Mouse (Mus musculus) stomach, embryonic 15.5 days (tissue): ENCODE measurements around the gene Eme2. TPM values are rescaled to one million over a fixed set of nuclear protein-coding genes. Genes with fewer than 3 reads are reported as not detected.
A peak's percentile ranks its signal among the peaks of the same experiment; 100 is the strongest.
"Not testable (repeated sequence)": the region's sequence is repeated elsewhere in the genome, so short reads cannot be mapped to it uniquely, and the experiment has no call there.

Experiments
- ATAC-seq: fragments of 200-750 bp; cut with Nextera tagmentation; 2 replicates; pipeline ENCODE4 v1.8.0; 2017; ENCODE audit warnings: low read depth, moderate number of reproducible peaks, moderate TSS enrichment; ENCODE audit not compliant: insufficient read depth, low FRiP score
- H3K27ac ChIP-seq: fragments of 300-500 bp; sonication (generic); 2 replicates; pipeline ENCODE4 v1.5.1; 2015; ENCODE audit warnings: mild to moderate bottlenecking, inconsistent platforms
- H3K27me3 ChIP-seq: fragments of 300-500 bp; sonication (generic); replicated peaks from 2 replicates; pipeline ENCODE4 v1.6.1; 2015; ENCODE audit warnings: inconsistent platforms
- H3K36me3 ChIP-seq: fragments of 300-500 bp; sonication (generic); 2 replicates; pipeline ENCODE4 v1.6.1; 2015; ENCODE audit warnings: inconsistent platforms
- H3K4me1 ChIP-seq: fragments of 300-500 bp; sonication (generic); 2 replicates; pipeline ENCODE4 v1.6.1; 2015; ENCODE audit warnings: inconsistent platforms
- H3K4me2 ChIP-seq: fragments of 300-500 bp; sonication (generic); 2 replicates; pipeline ENCODE4 v1.6.1; 2015; ENCODE audit warnings: mild to moderate bottlenecking, inconsistent platforms
- H3K4me3 ChIP-seq: fragments of 300-500 bp; sonication (generic); replicated peaks from 2 replicates; pipeline ENCODE4 v1.5.1; 2015; ENCODE audit warnings: inconsistent platforms
- H3K9ac ChIP-seq: fragments of 300-500 bp; sonication (generic); 2 replicates; pipeline ENCODE4 v1.6.1; 2015; ENCODE audit warnings: inconsistent platforms
- H3K9me3 ChIP-seq: fragments of 300-500 bp; sonication (generic); 2 replicates; pipeline ENCODE4 v1.6.1; 2016; ENCODE audit warnings: inconsistent platforms
- WGBS: fragments of 180-500 bp; shearing (Covaris S2); methylation state at CpG from one replicate; pipeline ENCODE4 v1.1.7; 2015; 5-methylcytosine and 5-hydroxymethylcytosine counted together
- polyA plus RNA-seq: library from polyadenylated mRNA; unstranded; fragments of >200 nt; fragmentation: Nextera tagmentation; extraction: Ambion mirVana; gene quantifications from 2 replicates; pipeline ENCODE4 v1.2.1, GENCODE M21; 2015

Gene Eme2
- polyA plus RNA-seq, result 26.3 and 29.3 TPM in 2 replicates

GRCm38 (mm10) chr17:24894995-24895547 lies at the start of gene Eme2, which contains the start of gene Mrps34:
TSS of gene Eme2 (minus strand) at chr17:24895087.
TSS of gene Mrps34 (plus strand) at chr17:24895116.
- Histone ChIP-seq H3K9ac (peak within 1 kb of the TSS; percentile 75), H3K36me3 (peaks cover 48% of the 10 kb centered on the region), H3K4me1 (peaks cover 27% of the 10 kb centered on the region), H3K4me3 (peak within 1 kb of the TSS; percentile 84), H3K9me3 (no peaks in the 10 kb centered on the region), H3K27ac (peak within 1 kb of the TSS; percentile 85), H3K4me2 (peak within 1 kb of the TSS; percentile 86), H3K27me3 (no peaks in the 10 kb centered on the region)
- ATAC-seq, result peak; percentile 28; the same call in 1 of the 2 replicates
- WGBS, result under 1% methylated on average over 62 of the region's 62 CpGs

DNA sequence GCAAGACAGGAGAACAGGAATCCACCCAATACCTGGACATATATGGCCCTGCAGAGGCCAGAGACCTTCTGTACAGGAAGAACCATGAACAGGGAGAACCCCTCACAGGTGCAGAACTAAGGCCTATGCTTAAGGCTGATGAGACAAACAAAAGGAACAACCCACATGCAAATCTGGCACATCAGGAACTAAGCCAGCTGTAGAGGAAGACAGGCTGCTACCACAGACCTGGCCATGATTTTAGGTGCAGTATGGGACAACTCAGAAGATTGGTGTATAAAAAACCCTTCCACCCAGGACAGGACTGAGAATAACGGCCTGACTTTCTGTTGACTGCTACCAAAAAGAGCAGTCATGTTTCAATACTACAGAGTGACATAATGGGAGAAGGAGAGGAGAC lies 48.7 kb upstream of the Eme2 start:
- ATAC-seq, H3K27me3 ChIP-seq, H3K4me3 ChIP-seq, H3K4me1 ChIP-seq, H3K27ac ChIP-seq, H3K4me2 ChIP-seq, H3K9me3 ChIP-seq, H3K9ac ChIP-seq: not testable (repeated sequence)
- 84% methylated on average over 1 of the region's 1 CpGs for WGBS
- H3K36me3 ChIP-seq, result peaks cover 28% of the 10 kb centered on the region

DNA sequence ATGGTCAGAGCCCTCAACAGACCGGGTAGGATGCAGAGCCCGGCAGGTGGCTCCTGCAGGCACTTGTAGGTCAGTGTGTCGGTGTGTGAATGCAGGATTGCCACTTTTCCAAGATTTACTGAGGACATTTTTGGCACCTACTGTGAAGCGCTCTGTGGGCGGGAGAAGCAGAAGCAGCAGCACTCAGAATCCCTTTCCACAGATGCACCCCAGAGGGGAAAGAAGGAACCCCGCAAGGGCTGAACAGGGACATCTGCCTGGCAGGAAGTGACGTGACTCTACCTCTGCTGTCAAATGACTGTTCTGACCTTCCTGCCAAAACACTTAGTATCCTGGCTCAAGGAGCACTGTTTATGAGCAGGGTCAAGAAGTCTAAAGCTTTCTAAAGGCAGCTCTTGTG lies 48.1 kb upstream of the Eme2 start:
- H3K27me3 ChIP-seq, result no peaks in the 10 kb centered on the region
- H3K4me3 ChIP-seq, result no peak overlapping the region
- 86% methylated on average over 7 of the region's 7 CpGs for WGBS
- H3K4me1 ChIP-seq, result no peaks in the 10 kb centered on the region
- H3K36me3 ChIP-seq, result peaks cover 22% of the 10 kb centered on the region
- H3K27ac ChIP-seq, result no peak overlapping the region
- no peaks in the 10 kb centered on the region for H3K9me3 ChIP-seq
- ATAC-seq, result no peak
- H3K4me2 ChIP-seq, result no peak overlapping the region
- H3K9ac ChIP-seq, result no peak overlapping the region

DNA sequence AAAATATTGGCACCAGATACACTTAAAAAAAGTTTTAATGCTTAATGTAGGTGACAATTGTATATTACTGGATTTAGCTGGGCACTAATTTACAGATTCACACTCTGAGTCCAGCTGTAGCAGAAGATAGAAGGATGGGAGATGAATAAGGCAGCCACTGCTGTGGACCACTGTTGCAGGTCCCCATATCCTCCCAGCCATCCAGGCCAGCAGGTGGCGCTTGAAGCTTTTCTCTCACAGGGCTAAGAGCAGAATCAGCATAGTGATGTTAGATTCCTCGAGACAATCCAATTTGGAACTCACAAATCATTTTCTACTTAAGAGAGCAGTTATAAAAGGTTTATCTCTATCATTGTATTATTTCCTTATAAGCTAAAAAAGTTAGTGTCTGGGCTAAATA lies 47.6 kb upstream of the Eme2 start:
- H3K9ac ChIP-seq, H3K27ac ChIP-seq, H3K27me3 ChIP-seq, H3K4me3 ChIP-seq, H3K4me1 ChIP-seq, H3K9me3 ChIP-seq, H3K4me2 ChIP-seq: not testable (repeated sequence)
- 9% methylated on average over 2 of the region's 2 CpGs for WGBS
- ATAC-seq, result 0 out of 2 replicates have a peak, but pooled peaks have one; percentile 65
- H3K36me3 ChIP-seq, result peaks cover 17% of the 10 kb centered on the region

GRCm38 (mm10) chr17:24937266-24937665 lies 42.4 kb upstream of the Eme2 start:
- Histone ChIP-seq H3K9me3 (no peaks in the 10 kb centered on the region), H3K4me1 (peaks cover 15% of the 10 kb centered on the region), H3K27ac (peak overlapping the region; percentile 79), H3K4me2 (peak overlapping the region; percentile 83), H3K9ac (peak overlapping the region; percentile 54; the same call in 1 of the 2 replicates), H3K27me3 (no peaks in the 10 kb centered on the region), H3K4me3 (peak overlapping the region; percentile 68), H3K36me3 (no peaks in the 10 kb centered on the region)
- 46% methylated on average over 6 of the region's 6 CpGs for WGBS
- no peak for ATAC-seq

DNA sequence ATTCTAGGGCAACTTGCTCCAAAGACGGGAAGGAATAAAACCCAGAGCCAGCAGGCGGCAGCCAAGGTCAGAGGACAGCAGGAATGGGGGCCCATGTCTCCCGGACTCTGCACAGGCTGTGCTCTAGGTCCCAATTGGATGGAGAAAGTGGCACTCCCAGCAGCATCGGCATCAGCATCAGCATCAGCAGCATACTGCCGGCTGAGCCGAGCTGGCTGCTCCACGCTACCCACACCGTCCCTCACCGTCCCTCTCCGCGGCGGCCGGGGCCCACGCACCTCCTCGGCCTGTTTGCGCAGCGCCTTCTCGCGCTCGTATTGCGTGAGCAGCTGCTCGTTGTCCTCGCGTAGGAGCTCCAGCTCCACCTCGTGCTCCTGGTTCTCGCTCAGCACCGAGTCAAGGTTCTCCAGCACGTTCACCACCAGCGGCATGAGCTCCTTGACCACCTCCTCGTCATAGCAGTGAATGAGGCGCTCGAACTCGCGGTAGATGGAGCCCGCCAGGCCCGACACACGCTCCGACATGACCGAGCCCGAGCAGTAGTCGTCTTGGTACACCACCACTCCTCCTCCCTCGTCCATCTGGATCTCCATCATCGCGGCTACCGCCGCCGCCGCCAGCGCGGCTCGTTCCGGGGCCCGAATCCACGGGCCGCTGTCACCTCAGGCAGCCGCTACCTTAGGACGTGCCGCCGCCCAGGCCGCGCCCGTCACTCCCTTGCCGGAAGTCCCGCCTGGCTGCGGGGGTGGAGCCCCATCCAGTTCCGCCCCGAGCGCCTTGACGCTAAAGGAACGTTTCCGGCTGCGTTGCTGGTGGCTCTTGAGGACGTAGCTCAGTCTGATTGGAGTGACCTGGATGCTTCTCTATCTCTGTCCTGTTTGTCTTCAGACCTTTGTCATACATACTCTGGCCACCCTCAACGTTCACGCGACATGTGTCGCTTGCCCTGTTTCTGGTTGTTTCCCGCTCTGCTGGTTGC lies 41.7 kb upstream of the Eme2 start, which contains the start of gene Mapk8ip3:
TSS of gene Mapk8ip3 (minus strand) at position 719 of the 979 bp plus-strand sequence.
- H3K4me3 ChIP-seq, result peak within 1 kb of the TSS; percentile 68
- WGBS, result under 1% methylated on average over 78 of the region's 78 CpGs
- peak; percentile 98 for ATAC-seq
- peak within 1 kb of the TSS; percentile 79 for H3K27ac ChIP-seq
- H3K4me1 ChIP-seq, result peaks cover 15% of the 10 kb centered on the region
- no peaks in the 10 kb centered on the region for H3K9me3 ChIP-seq
- no peaks in the 10 kb centered on the region for H3K27me3 ChIP-seq
- H3K9ac ChIP-seq, result peak within 1 kb of the TSS; percentile 54
- no peaks in the 10 kb centered on the region for H3K36me3 ChIP-seq
- peak within 1 kb of the TSS; percentile 83 for H3K4me2 ChIP-seq

- Histone ChIP-seq H3K36me3 (no peaks in the 10 kb centered on the region), H3K4me2 (peak overlapping the region; percentile 83), H3K27ac (no peak overlapping the region), H3K27me3 (no peaks in the 10 kb centered on the region), H3K9ac (peak overlapping the region; percentile 7; the same call in 1 of the 2 replicates), H3K4me1 (peaks cover 15% of the 10 kb centered on the region), H3K4me3 (peak overlapping the region; percentile 68), H3K9me3 (no peaks in the 10 kb centered on the region)
- ATAC-seq, result no peak
These were observed 40.8 kb upstream of the Eme2 start for GRCm38 (mm10) chr17:24935666-24936065.

DNA sequence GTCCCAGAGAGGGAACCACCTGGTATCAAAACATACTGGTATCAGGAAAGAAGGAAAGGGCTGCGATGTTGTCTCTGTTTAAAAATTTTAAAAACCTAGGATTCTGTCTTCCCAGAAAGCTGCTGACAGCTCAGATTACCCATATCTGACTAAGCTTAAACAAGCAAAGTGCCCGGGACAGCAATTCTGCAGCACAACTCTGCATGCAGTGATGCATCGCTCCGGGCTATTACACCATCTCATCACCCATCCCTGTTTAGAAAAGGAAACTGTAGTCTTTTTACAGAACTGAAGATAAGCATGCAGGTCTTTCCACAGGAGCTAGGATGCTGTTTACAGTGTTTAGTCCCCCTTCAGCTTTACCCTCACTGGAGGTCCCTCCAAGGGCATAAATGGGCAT lies 40.0 kb upstream of the Eme2 start:
- Histone ChIP-seq H3K27ac (no peak overlapping the region), H3K4me1 (peaks cover 15% of the 10 kb centered on the region), H3K4me3 (peak overlapping the region; percentile 68), H3K9ac (0 out of 2 replicates have a peak overlapping the region, but pooled peaks have one; percentile 7), H3K9me3 (no peaks in the 10 kb centered on the region), H3K27me3 (no peaks in the 10 kb centered on the region), H3K36me3 (no peaks in the 10 kb centered on the region), H3K4me2 (peak overlapping the region; percentile 83)
- no peak for ATAC-seq
- 64% methylated on average over 4 of the region's 4 CpGs for WGBS

DNA sequence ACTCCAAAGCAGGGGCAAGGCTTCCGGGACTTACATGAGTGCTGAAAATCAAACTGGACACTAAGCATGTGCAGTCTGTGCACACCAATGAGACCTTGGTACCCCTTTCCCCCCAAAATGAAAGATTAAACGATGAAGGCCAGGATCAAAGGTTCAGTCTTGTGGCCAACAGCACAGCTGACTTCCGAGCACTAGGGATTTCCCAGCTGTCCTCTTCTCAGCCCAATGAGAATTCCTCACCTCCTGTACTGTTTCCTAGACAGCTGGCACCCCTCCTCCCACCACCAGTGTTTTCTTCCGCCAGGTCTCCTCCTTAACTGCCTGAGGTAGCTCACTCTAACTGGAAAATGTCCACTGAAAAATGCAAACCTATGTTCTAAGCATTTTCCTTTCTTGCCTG lies 38.3 kb upstream of the Eme2 start:
- H3K4me1 ChIP-seq, result peaks cover 15% of the 10 kb centered on the region
- H3K4me2 ChIP-seq, result no peak overlapping the region
- no peak overlapping the region for H3K27ac ChIP-seq
- no peak for ATAC-seq
- H3K36me3 ChIP-seq, result no peaks in the 10 kb centered on the region
- 72% methylated on average over 4 of the region's 4 CpGs for WGBS
- H3K9me3 ChIP-seq, result no peaks in the 10 kb centered on the region
- no peak overlapping the region for H3K9ac ChIP-seq
- H3K27me3 ChIP-seq, result no peaks in the 10 kb centered on the region
- H3K4me3 ChIP-seq, result no peak overlapping the region

GRCm38 (mm10) chr17:24932431-24932830 lies 37.5 kb upstream of the Eme2 start:
- WGBS, result 91% methylated on average over 4 of the region's 4 CpGs

DNA sequence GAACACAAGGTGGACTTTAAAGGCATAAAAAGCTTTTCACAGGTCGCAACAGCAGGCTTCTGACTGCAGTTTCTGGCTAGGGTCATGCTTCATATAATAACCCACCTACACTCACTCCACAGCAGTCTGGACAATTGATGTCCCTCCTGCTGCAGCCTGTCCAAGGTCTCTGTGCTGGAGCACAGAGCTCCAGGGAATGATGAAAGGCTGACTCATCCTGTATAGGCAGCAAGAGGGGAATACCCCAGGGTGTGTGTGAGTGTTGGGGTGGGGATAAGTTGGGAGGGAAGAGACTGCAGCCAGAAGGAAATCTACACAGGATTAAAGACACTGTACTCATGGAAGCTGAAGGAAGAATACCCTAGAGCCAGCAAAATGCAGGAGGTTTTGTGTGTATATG lies 34.6 kb upstream of the Eme2 start:
- Histone ChIP-seq H3K9me3 (no peaks in the 10 kb centered on the region), H3K27ac (no peak overlapping the region), H3K4me2 (no peak overlapping the region), H3K9ac (no peak overlapping the region), H3K27me3 (no peaks in the 10 kb centered on the region), H3K36me3 (peaks cover 22% of the 10 kb centered on the region), H3K4me3 (no peak overlapping the region), H3K4me1 (0 out of 2 replicates have a peak, but pooled peaks cover under 1% of the 10 kb centered on the region)
- ATAC-seq, result no peak
- 76% methylated on average over 1 of the region's 1 CpGs for WGBS

More at GRCm38 (mm10) chr17:24932431-24932830, 37.5 kb upstream of the Eme2 start:
- Histone ChIP-seq H3K4me3 (no peak overlapping the region), H3K27ac (no peak overlapping the region), H3K4me1 (peaks cover 15% of the 10 kb centered on the region), H3K9me3 (no peaks in the 10 kb centered on the region), H3K4me2 (no peak overlapping the region), H3K27me3 (no peaks in the 10 kb centered on the region), H3K36me3 (0 out of 2 replicates have a peak, but pooled peaks cover 2% of the 10 kb centered on the region), H3K9ac (no peak overlapping the region)
- ATAC-seq, result no peak

DNA sequence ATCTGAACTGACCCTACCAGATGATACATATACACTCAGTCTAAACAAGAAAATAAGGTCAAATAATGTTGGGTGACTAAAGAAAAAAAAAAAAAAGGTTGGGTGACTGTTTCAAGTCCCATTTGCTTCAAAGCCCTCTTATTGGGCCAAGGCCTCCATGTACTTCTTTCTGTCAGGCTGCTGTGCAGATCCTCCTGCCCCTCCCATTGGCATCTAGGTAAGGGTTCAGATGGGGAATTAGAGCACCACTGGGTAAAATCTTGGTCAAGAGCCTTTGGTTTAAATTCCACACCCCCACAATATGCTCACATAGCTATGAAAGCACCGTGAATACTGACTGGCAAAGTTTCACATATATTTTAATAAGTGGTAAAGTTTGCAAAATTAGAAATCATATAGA lies 28.4 kb upstream of the Eme2 start:
- Histone ChIP-seq H3K36me3 (peaks cover 66% of the 10 kb centered on the region), H3K27me3 (no peaks in the 10 kb centered on the region), H3K9me3 (no peaks in the 10 kb centered on the region), H3K4me3 (no peak overlapping the region), H3K9ac (no peak overlapping the region), H3K4me1 (no peaks in the 10 kb centered on the region), H3K4me2 (no peak overlapping the region), H3K27ac (no peak overlapping the region)
- ATAC-seq, result no peak
- 94% methylated on average over 1 of the region's 1 CpGs for WGBS
